Mouse (Mus musculus): ENCODE results near the gene Slc22a8. TPM values are rescaled to one million over a fixed set of nuclear protein-coding genes. Genes with fewer than 3 reads are reported as not detected.
A peak's percentile ranks its signal among the peaks of the same experiment; 100 is the strongest.

Gene Slc22a8
- polyA plus RNA-seq, 1 experiment: not detected

DNA sequence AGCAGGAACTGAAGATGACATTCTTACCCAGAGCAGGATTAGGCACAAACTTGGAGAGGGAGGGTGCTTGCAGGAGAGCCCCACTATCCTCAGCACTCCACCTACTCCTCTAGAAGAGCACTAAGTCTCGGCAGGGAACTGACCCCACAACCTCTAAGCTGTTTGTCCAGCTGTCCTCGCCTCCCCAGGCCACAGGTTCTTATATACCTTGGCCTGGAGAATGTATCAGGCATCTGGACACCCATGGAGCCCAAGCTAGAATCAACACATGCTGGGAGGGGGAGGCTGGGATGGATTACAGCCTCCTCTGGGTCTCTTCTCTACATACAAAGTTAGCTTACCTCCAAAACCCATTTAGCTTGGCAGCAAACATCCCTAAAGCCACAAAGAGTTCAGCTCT is 23.3 kb downstream of the Slc22a8 start:
- H3K4me1 ChIP-seq (ENCODE audit: control insufficient read depth, insufficient read depth, low read length): no peaks in the 10 kb centered on the region
- TF ChIP-seq POLR2A (IDR thresholded peaks at IDR 0.05; ENCODE audit: low read depth, low read length) (no peak), CTCF (IDR thresholded peaks at IDR 0.05; ENCODE audit: borderline replicate concordance, insufficient read depth, low read length) (no peak)
- no peak overlapping the region for H3K27ac ChIP-seq (ENCODE audit: insufficient read depth, low read length)
- no peak overlapping the region for H3K4me3 ChIP-seq (ENCODE audit: insufficient read depth, low read length)

DNA sequence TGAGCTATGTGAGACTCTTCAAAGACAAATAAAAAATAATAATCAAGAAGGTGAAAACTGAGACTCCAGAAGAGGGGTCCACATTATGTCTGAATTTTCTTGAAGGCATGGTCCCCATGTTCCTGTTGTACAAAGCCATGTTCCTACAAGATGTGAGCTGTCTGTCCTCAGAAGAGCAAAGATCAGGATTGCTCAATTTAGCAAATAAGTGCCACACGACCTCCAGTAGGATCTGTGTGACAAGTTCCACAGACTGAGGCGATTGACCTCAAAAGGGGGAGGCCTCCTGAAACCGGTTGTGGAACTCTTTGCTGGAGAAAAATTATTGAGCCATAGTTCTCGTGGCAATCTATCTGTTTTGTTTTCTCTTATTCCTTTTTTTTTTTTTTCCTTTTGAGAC is 25.3 kb downstream of the Slc22a8 start:
- Histone ChIP-seq H3K4me3 (ENCODE audit: insufficient read depth, low read length) (no peak overlapping the region), H3K27ac (ENCODE audit: insufficient read depth, low read length) (no peak overlapping the region), H3K4me1 (ENCODE audit: control insufficient read depth, insufficient read depth, low read length) (no peaks in the 10 kb centered on the region)
- TF ChIP-seq POLR2A (IDR thresholded peaks at IDR 0.05; ENCODE audit: low read depth, low read length) (no peak), CTCF (IDR thresholded peaks at IDR 0.05; ENCODE audit: borderline replicate concordance, insufficient read depth, low read length) (no peak)

DNA sequence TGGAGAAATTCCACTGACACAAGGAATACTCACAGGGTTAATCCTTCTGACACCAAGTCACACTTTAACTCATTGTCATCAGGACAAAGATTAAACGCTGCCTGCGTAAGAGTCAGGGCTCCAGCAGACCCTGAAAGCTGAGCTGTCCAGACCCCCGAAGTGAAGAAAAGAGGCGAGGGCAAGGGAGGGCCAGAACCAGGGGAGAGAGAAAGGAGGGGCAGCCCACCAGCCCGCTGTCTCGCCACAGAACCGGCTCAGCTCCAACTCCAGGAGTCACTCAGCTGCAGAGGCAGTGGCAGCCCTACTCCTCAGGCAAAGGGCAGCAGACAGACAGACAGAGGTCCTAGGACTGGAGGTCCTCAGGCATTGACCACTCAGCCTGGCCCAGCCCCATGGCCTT is 26.9 kb downstream of the Slc22a8 start, which contains the start of gene Slc22a6:
Gene Slc22a6 (plus strand): TSS at position 136 of the 400 bp plus-strand sequence.
- TF ChIP-seq POLR2A (IDR thresholded peaks at IDR 0.05; ENCODE audit: low read depth, low read length) (no peak), CTCF (IDR thresholded peaks at IDR 0.05; ENCODE audit: borderline replicate concordance, insufficient read depth, low read length) (no peak)
- Histone ChIP-seq H3K27ac (ENCODE audit: insufficient read depth, low read length) (no peak within 1 kb of the TSS), H3K4me3 (ENCODE audit: insufficient read depth, low read length) (no peak within 1 kb of the TSS), H3K4me1 (ENCODE audit: control insufficient read depth, insufficient read depth, low read length) (no peaks in the 10 kb centered on the region)

DNA sequence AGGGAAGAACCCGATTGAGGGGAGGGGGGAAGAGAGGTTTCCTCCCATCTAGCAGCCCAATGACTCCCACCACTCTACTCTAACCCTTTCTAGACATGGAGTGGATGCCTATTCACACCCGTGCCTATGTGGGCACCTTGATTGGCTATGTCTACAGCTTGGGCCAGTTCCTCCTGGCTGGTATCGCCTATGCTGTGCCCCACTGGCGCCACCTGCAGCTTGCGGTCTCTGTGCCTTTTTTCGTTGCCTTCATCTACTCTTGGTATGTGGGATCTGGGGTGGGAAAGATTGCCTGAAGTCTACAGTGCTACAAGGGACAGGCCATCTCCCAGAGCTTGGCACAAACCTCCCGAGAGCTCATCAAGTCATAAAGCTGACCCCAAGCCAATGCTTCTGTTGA is 30.0 kb downstream of the Slc22a8 start:
- Histone ChIP-seq H3K4me1 (ENCODE audit: control insufficient read depth, insufficient read depth, low read length) (no peaks in the 10 kb centered on the region), H3K4me3 (ENCODE audit: insufficient read depth, low read length) (no peak overlapping the region), H3K27ac (ENCODE audit: insufficient read depth, low read length) (no peak overlapping the region)
- no peak for TF ChIP-seq POLR2A (IDR thresholded peaks at IDR 0.05; ENCODE audit: low read depth, low read length)
- 0 out of 2 replicates have a peak, but pooled peaks have one; percentile 4 for TF ChIP-seq CTCF (IDR thresholded peaks at IDR 0.05; ENCODE audit: borderline replicate concordance, insufficient read depth, low read length)

DNA sequence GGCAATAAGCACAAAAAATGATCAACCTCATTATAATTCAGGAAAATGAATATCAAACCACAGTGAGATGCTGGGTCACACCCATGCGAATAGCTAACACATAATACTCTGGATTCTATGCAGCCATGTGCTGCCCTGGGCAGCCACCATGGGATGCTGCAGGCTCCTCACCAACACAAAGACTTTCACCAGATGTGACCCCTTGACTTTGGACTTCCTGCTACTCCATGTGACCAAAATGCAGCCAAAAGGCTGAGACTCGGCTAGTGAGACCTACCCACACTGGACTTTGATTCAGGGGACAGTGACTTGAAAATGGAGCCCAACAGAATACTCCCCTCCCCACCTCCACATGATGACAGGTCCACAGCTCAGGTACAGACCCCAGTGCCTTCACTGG is 39.2 kb downstream of the Slc22a8 start:
- Histone ChIP-seq H3K4me3 (ENCODE audit: insufficient read depth, low read length) (no peak overlapping the region), H3K4me1 (ENCODE audit: control insufficient read depth, insufficient read depth, low read length) (peaks cover 6% of the 10 kb centered on the region; the same call in 1 of the 2 replicates), H3K27ac (ENCODE audit: insufficient read depth, low read length) (no peak overlapping the region)
- no peak for TF ChIP-seq POLR2A (IDR thresholded peaks at IDR 0.05; ENCODE audit: low read depth, low read length)
- TF ChIP-seq CTCF (IDR thresholded peaks at IDR 0.05; ENCODE audit: borderline replicate concordance, insufficient read depth, low read length): no peak

DNA sequence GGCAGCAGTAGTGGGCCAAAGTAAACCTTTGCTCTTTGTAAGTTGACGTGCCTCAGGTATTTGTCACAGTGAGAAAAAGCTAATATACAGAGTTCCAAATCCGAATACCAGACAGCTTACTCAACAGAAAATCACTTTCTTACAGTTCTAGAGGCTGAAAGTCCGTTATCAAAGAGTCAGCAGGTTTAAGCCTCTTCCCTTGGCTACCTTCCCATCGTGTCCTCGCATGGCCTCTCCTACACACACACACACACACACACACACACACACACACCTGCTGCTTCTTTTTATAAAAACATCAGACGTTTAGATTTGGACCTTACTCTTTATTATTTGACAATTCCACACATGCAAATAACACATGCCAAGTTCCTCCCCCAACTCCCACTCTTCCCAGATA is 39.8 kb downstream of the Slc22a8 start:
- TF ChIP-seq POLR2A (IDR thresholded peaks at IDR 0.05; ENCODE audit: low read depth, low read length) (no peak), CTCF (IDR thresholded peaks at IDR 0.05; ENCODE audit: borderline replicate concordance, insufficient read depth, low read length) (no peak)
- Histone ChIP-seq H3K4me1 (ENCODE audit: control insufficient read depth, insufficient read depth, low read length) (peaks cover 6% of the 10 kb centered on the region; the same call in 1 of the 2 replicates), H3K4me3 (ENCODE audit: insufficient read depth, low read length) (no peak overlapping the region), H3K27ac (ENCODE audit: insufficient read depth, low read length) (no peak overlapping the region)

DNA sequence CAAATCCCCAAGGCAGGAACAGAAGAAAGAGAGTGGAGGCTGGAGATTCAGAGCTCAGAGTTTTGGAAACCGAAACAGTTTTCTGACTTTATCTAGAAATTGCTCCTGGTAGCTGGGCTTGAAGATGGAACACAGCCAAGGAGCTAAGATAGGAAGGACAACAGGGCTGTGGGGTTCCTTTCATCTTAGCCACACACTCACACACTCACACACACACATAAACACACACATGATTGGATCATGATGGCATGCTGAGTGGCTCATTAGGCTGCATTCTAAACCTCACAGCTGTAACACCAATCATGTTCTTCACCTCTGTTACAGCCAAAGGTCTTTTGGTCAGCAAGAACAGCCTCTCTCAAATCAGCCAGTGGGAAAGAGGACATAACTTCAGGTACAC is 41.0 kb downstream of the Slc22a8 start:
- TF ChIP-seq POLR2A (IDR thresholded peaks at IDR 0.05; ENCODE audit: low read depth, low read length) (no peak), CTCF (IDR thresholded peaks at IDR 0.05; ENCODE audit: borderline replicate concordance, insufficient read depth, low read length) (no peak)
- Histone ChIP-seq H3K4me3 (ENCODE audit: insufficient read depth, low read length) (no peak overlapping the region), H3K27ac (ENCODE audit: insufficient read depth, low read length) (no peak overlapping the region)

DNA sequence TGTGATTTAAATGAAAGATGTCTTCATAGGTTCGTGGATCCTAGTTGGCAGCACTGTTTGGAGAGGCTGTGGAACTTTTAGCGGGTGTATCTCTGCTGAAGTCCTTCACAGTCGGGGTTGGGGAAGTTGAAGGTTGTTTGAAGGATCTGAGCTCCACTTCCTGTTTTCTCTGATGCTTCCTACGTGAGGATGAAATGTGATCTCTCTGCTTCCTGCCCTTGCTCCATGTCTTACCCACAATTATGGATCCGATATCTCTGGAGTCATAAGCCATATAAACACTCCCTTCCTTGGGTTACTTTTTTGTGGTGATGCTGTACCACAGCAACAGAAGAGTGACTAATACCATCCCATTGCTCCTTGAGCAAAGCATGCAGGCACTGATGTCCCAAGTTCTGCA is 51.0 kb downstream of the Slc22a8 start:
- H3K4me1 ChIP-seq (ENCODE audit: control insufficient read depth, insufficient read depth, low read length): peaks cover 7% of the 10 kb centered on the region; the same call in 1 of the 2 replicates
- TF ChIP-seq CTCF (IDR thresholded peaks at IDR 0.05; ENCODE audit: borderline replicate concordance, insufficient read depth, low read length) (no peak), POLR2A (IDR thresholded peaks at IDR 0.05; ENCODE audit: low read depth, low read length) (no peak)
- H3K27ac ChIP-seq (ENCODE audit: insufficient read depth, low read length): no peak overlapping the region
- no peak overlapping the region for H3K4me3 ChIP-seq (ENCODE audit: insufficient read depth, low read length)

More for the DNA sequence above, 41.0 kb downstream of the Slc22a8 start:
- H3K4me1 ChIP-seq (ENCODE audit: control insufficient read depth, insufficient read depth, low read length): peaks cover 6% of the 10 kb centered on the region; the same call in 1 of the 2 replicates

DNA sequence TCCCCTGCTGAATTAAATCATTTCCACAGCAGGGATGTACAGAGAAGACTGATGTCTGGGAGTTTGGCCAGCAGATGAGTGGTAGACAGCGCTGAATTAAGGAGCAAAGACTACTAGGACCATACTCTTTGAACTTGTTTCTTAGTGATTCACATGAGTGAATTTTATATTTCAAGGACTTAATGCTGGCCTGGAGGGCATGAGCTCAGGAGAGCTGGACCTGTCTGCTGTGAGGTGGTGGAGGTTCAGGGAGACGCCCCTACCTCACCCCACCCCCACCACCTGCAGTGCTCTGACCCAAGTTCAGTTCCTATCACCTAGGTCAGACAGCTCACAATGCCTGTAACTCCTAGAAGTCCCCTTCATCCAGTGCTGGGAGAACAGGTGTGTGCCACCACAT is 55.3 kb downstream of the Slc22a8 start:
- Histone ChIP-seq H3K4me1 (ENCODE audit: control insufficient read depth, insufficient read depth, low read length) (peaks cover 7% of the 10 kb centered on the region; the same call in 1 of the 2 replicates), H3K4me3 (ENCODE audit: insufficient read depth, low read length) (no peak overlapping the region), H3K27ac (ENCODE audit: insufficient read depth, low read length) (peak overlapping the region; percentile 74; the same call in 1 of the 2 replicates)
- TF ChIP-seq POLR2A (IDR thresholded peaks at IDR 0.05; ENCODE audit: low read depth, low read length) (no peak), CTCF (IDR thresholded peaks at IDR 0.05; ENCODE audit: borderline replicate concordance, insufficient read depth, low read length) (no peak)

DNA sequence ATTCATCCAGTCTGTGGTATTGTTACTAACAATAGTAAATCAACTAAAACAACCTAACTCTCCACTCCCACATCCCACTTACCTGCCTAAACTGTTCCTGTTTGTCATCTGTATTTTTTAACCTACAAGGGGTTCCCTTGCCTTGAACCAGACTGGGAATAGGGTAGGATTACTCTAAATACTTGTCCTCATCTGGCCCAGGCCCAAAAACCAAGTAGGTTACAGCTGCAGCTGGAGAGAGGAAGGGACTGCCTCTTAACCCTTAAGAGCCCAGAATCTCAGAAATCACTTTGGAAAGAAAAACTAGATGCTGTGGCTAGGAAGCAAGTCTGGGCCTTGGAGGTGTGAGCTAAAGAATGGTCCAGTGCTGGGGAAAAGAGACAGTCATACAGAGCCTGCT is 64.8 kb downstream of the Slc22a8 start:
- no peak for TF ChIP-seq POLR2A (IDR thresholded peaks at IDR 0.05; ENCODE audit: low read depth, low read length)
- Histone ChIP-seq H3K4me1 (ENCODE audit: control insufficient read depth, insufficient read depth, low read length) (no peaks in the 10 kb centered on the region), H3K27ac (ENCODE audit: insufficient read depth, low read length) (no peak overlapping the region), H3K4me3 (ENCODE audit: insufficient read depth, low read length) (no peak overlapping the region)

DNA sequence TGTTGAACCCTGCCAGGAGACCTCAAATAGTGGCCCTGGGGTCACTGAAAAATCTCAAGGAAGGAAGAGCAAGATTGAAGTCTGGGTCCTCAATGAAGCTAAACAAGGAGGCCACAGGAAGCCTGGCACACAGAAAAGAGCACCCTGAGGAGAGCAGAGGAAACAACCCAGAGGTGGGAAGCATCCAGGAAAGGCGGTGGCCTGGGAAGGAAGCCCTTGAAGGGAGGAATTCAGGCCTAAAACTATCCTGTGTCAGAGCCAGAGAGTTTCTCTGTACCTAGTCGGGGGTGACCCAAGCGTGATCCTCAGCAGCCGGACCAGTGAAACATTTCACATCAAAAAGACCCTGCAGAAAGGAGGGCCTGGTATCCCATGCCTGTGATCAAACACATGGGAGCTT is 65.3 kb downstream of the Slc22a8 start:
- TF ChIP-seq POLR2A (IDR thresholded peaks at IDR 0.05; ENCODE audit: low read depth, low read length): no peak
- no peak for TF ChIP-seq CTCF (IDR thresholded peaks at IDR 0.05; ENCODE audit: borderline replicate concordance, insufficient read depth, low read length)
- no peak overlapping the region for H3K27ac ChIP-seq (ENCODE audit: insufficient read depth, low read length)
- H3K4me3 ChIP-seq (ENCODE audit: insufficient read depth, low read length): no peak overlapping the region
- H3K4me1 ChIP-seq (ENCODE audit: control insufficient read depth, insufficient read depth, low read length): no peaks in the 10 kb centered on the region

Other genes with a start within 250 kb of the Slc22a8 start
- gene Slc22a30, start 186.1 kb upstream of the Slc22a8 start, polyA plus RNA-seq (2011; ENCODE audit: insufficient read length, low read depth, missing spikeins): not detected in 2 replicates
- not detected in 2 replicates for gene Slc22a6, start 26.8 kb downstream of the Slc22a8 start, polyA plus RNA-seq (2011; ENCODE audit: insufficient read length, low read depth, missing spikeins)
- not detected in 2 replicates for gene Chrm1, start 72.5 kb downstream of the Slc22a8 start, polyA plus RNA-seq (2011; ENCODE audit: insufficient read length, low read depth, missing spikeins)
- 203 and 309 TPM in 2 replicates for gene Slc3a2, start 132.1 kb downstream of the Slc22a8 start, polyA plus RNA-seq (2011; ENCODE audit: insufficient read length, low read depth, missing spikeins)
- 46.5 and 52.3 TPM in 2 replicates for gene Wdr74, start 144.6 kb downstream of the Slc22a8 start, polyA plus RNA-seq (2011; ENCODE audit: insufficient read length, low read depth, missing spikeins)
- gene 1700092M07Rik, start 149.5 kb downstream of the Slc22a8 start, polyA plus RNA-seq (2011; ENCODE audit: insufficient read length, low read depth, missing spikeins): not detected in 2 replicates
- gene Stx5a, start 150.2 kb downstream of the Slc22a8 start, polyA plus RNA-seq (2011; ENCODE audit: insufficient read length, low read depth, missing spikeins): 97.6 and 114 TPM in 2 replicates
- gene Nxf1, start 165.8 kb downstream of the Slc22a8 start, polyA plus RNA-seq (2011; ENCODE audit: insufficient read length, low read depth, missing spikeins): 172 and 183 TPM in 2 replicates
- gene Tmem223, start 179.7 kb downstream of the Slc22a8 start, polyA plus RNA-seq (2011; ENCODE audit: insufficient read length, low read depth, missing spikeins): 34.7 and 36.7 TPM in 2 replicates
- 41.7 and 49.2 TPM in 2 replicates for gene Tmem179b, start 183.2 kb downstream of the Slc22a8 start, polyA plus RNA-seq (2011; ENCODE audit: insufficient read length, low read depth, missing spikeins)
- gene Taf6l, start 195.2 kb downstream of the Slc22a8 start, polyA plus RNA-seq (2011; ENCODE audit: insufficient read length, low read depth, missing spikeins): 15.7 and 22.7 TPM in 2 replicates
- 93.9 and 96.0 TPM in 2 replicates for gene Polr2g, start 207.3 kb downstream of the Slc22a8 start, polyA plus RNA-seq (2011; ENCODE audit: insufficient read length, low read depth, missing spikeins)
- gene Zbtb3, start 211.3 kb downstream of the Slc22a8 start, polyA plus RNA-seq (2011; ENCODE audit: insufficient read length, low read depth, missing spikeins): 1.4 and 2.0 TPM in 2 replicates
- gene Ttc9c, start 228.1 kb downstream of the Slc22a8 start, polyA plus RNA-seq (2011; ENCODE audit: insufficient read length, low read depth, missing spikeins): 52.8 and 68.7 TPM in 2 replicates
- gene Hnrnpul2, start 228.8 kb downstream of the Slc22a8 start, polyA plus RNA-seq (2011; ENCODE audit: insufficient read length, low read depth, missing spikeins): 78.5 and 98.7 TPM in 2 replicates
- gene AC129217.1, start 238.5 kb downstream of the Slc22a8 start, polyA plus RNA-seq (2011; ENCODE audit: insufficient read length, low read depth, missing spikeins): 43.8 and 73.0 TPM in 2 replicates
- gene Bscl2, start 246.2 kb downstream of the Slc22a8 start, polyA plus RNA-seq (2011; ENCODE audit: insufficient read length, low read depth, missing spikeins): 41.2 and 50.0 TPM in 2 replicates
- gene Gng3, start 247.9 kb downstream of the Slc22a8 start, polyA plus RNA-seq (2011; ENCODE audit: insufficient read length, low read depth, missing spikeins): not detected in 2 replicates

Measured in embryonic fibroblast, embryonic 13.5 days (primary cell).